Mouse (Mus musculus) kidney, embryonic 14.5 days (tissue): ENCODE data around the gene Fut8. TPM values are rescaled to one million over a fixed set of nuclear protein-coding genes. Genes with fewer than 3 reads are reported as not detected.
"Not testable (repeated sequence)": the region's sequence is repeated elsewhere in the genome, so short reads cannot be mapped to it uniquely, and the experiment has no call there.

ENCODE experiments used
- ATAC-seq: fragments of 200-750 bp; cut with Nextera tagmentation; 2 replicates; pipeline ENCODE4 v1.8.0; 2017; ENCODE audit warnings: moderate number of reproducible peaks, mild to moderate bottlenecking, moderate TSS enrichment, moderate library complexity; ENCODE audit not compliant: low FRiP score, low TSS enrichment
- H3K27ac ChIP-seq: fragments of 300-500 bp; sonication (generic); 2 replicates; pipeline ENCODE4 v1.5.1; 2014; ENCODE audit warnings: low read depth, mild to moderate bottlenecking, low read length, moderate library complexity, mixed read lengths
- H3K27me3 ChIP-seq: fragments of 300-500 bp; sonication (generic); 2 replicates; pipeline ENCODE4 v1.6.1; 2014; ENCODE audit warnings: mild to moderate bottlenecking, low read length; ENCODE audit not compliant: control insufficient read depth, insufficient read depth
- H3K36me3 ChIP-seq: fragments of 300-500 bp; sonication (generic); 2 replicates; pipeline ENCODE4 v1.6.1; 2014; ENCODE audit warnings: low read length, mixed read lengths; ENCODE audit not compliant: control insufficient read depth, insufficient read depth
- H3K4me1 ChIP-seq: fragments of 300-500 bp; sonication (generic); 2 replicates; pipeline ENCODE4 v1.6.1; 2014; ENCODE audit warnings: low read length, mixed read lengths; ENCODE audit not compliant: control insufficient read depth, insufficient read depth
- H3K4me2 ChIP-seq: fragments of 300-500 bp; sonication (generic); replicated peaks from 2 replicates; pipeline ENCODE4 v1.6.1; 2014; ENCODE audit warnings: low read depth, mild to moderate bottlenecking, low read length
- H3K4me3 ChIP-seq: fragments of 300-500 bp; sonication (generic); 2 replicates; pipeline ENCODE4 v1.5.1; 2014; ENCODE audit warnings: mild to moderate bottlenecking, low read length
- H3K9ac ChIP-seq: fragments of 300-500 bp; sonication (generic); 2 replicates; pipeline ENCODE4 v1.6.1; 2014; ENCODE audit warnings: low read depth, mild to moderate bottlenecking, low read length, moderate library complexity
- H3K9me3 ChIP-seq: fragments of 300-500 bp; sonication (generic); 2 replicates; pipeline ENCODE4 v1.6.1; 2016; ENCODE audit warnings: low read length; ENCODE audit not compliant: control insufficient read depth
- WGBS: fragments of 180-500 bp; shearing (Covaris S2); extraction: QIAGEN DNeasy Blood & Tissue Kit; methylation state at CpG from one replicate; pipeline ENCODE4 v1.1.7; 2014; 5-methylcytosine and 5-hydroxymethylcytosine counted together
- polyA plus RNA-seq: library from polyadenylated mRNA; unstranded; fragments of >200 nt; fragmentation: Nextera tagmentation; extraction: Ambion mirVana; gene quantifications from 2 replicates; pipeline ENCODE4 v1.2.1, GENCODE M21; 2014

Fut8 gene
- polyA plus RNA-seq, 1 experiment from 2014 or later: 25.7 TPM

- H3K4me2 ChIP-seq, H3K9ac ChIP-seq, H3K27me3 ChIP-seq, H3K27ac ChIP-seq, H3K4me1 ChIP-seq, ATAC-seq, H3K9me3 ChIP-seq, H3K36me3 ChIP-seq, H3K4me3 ChIP-seq: not testable (repeated sequence)
- WGBS: 74% methylated on average over 2 of the region's 2 CpGs
Measured at GRCm38 (mm10) chr12:77291864-77292263, 53.9 kb downstream of the Fut8 start.

DNA sequence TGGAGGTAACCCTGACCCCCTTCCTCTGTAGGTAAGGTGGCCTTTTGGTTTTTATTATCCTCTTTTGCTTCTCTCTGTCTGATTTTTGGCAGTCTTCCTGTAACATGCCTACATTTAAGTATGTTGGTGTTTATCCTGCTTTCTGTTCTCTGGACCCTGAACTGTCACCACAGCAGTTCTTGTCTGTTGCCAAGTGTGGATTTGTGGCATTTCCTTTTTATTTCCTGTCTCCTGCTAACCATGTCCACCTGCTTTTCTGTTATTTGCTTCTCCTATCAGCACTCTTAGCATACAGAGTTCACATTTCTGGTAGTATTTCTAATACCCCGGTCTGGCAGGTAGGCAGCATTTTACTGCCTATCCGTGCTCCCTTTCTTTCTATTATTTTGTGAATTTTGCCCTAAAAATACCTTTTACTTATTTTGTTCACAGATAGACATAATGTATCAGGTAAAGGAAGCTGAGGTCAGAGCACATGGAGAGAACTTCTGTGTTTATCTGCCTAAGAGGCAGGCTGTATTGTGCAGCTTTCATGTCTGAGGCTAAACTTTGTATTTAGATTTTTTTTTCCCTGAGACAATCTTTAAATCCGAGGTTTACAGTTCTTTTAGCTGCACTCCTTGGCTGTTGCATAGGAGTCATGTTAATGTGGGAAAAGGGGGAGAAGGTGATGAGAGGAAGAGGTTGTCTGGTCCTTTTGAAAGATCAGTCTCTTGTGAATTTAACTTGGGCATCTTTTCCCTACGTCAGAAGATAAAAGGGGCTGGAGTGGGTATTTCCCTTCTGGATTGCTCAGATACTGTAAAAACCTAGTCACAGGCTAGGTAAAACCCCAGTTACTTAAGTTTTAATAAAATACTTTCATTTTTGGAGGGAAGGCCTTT, 54.7 kb downstream of the Fut8 start:
- 68% methylated on average over 4 of the region's 4 CpGs for WGBS
- Histone ChIP-seq H3K27ac (no peak overlapping the region), H3K4me3 (no peak overlapping the region), H3K36me3 (no peaks in the 10 kb centered on the region), H3K9me3 (no peaks in the 10 kb centered on the region), H3K27me3 (no peaks in the 10 kb centered on the region), H3K4me2 (no peak overlapping the region), H3K9ac (no peak overlapping the region), H3K4me1 (no peaks in the 10 kb centered on the region)
- no peak for ATAC-seq

DNA sequence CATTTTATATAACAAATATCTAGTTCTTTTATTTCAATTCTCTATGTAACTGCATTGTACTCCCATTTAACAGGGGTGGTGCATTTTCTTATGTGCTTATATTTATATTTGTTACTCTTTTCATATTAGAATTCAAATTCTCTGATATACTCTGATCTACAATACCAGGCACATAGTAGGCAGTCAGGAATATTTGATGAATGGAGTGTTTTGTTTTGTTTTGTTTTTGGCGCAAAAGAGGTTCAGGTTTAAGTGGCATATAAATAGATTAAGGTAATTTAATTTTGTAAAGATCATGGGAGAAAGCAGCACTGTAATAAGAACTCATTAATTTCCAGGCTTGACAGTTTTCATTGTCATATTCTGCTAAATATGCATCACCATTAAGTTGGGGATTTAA, 58.2 kb downstream of the Fut8 start:
- Histone ChIP-seq H3K36me3 (no peaks in the 10 kb centered on the region), H3K4me1 (no peaks in the 10 kb centered on the region), H3K9ac (no peak overlapping the region), H3K27ac (no peak overlapping the region), H3K4me3 (no peak overlapping the region), H3K4me2 (no peak overlapping the region), H3K9me3 (no peaks in the 10 kb centered on the region), H3K27me3 (no peaks in the 10 kb centered on the region)
- WGBS: 90% methylated on average over 1 of the region's 1 CpGs
- no peak for ATAC-seq

GRCm38 (mm10) chr12:77297114-77297513, 59.2 kb downstream of the Fut8 start:
- H3K36me3 ChIP-seq: no peaks in the 10 kb centered on the region
- 64% methylated on average over 4 of the region's 4 CpGs for WGBS
- no peak for ATAC-seq
- no peak overlapping the region for H3K9ac ChIP-seq
- H3K27me3 ChIP-seq: no peaks in the 10 kb centered on the region
- H3K9me3 ChIP-seq: no peaks in the 10 kb centered on the region
- no peak overlapping the region for H3K27ac ChIP-seq
- no peak overlapping the region for H3K4me2 ChIP-seq
- H3K4me3 ChIP-seq: no peak overlapping the region
- no peaks in the 10 kb centered on the region for H3K4me1 ChIP-seq

DNA sequence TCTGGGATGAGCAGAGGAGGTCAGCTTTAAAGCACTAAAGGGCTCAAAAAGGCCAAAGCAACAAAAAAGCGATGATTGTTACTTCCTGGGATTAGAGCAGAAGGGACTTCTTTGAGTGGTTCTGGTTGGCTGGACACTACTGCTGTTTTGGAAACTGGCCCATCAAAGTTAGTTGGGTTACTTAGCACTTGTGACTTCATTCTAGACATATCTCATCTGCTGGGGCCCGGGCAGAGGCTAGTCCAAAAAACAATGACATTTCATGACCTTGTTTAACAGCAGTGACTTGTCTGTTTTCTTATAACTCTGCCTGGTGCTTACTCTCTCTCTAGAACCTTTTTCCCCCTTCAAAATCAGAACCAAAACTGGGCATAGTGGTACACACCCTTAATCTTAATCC, 59.9 kb downstream of the Fut8 start:
- Histone ChIP-seq H3K4me1 (no peaks in the 10 kb centered on the region), H3K4me2 (no peak overlapping the region), H3K9ac (no peak overlapping the region), H3K36me3 (no peaks in the 10 kb centered on the region), H3K4me3 (no peak overlapping the region), H3K27ac (no peak overlapping the region), H3K27me3 (no peaks in the 10 kb centered on the region), H3K9me3 (no peaks in the 10 kb centered on the region)
- ATAC-seq: no peak
- WGBS: 57% methylated on average over 2 of the region's 2 CpGs

GRCm38 (mm10) chr12:77302011-77302410, 64.1 kb downstream of the Fut8 start:
- H3K9ac ChIP-seq: no peak overlapping the region
- H3K4me3 ChIP-seq: no peak overlapping the region
- H3K9me3 ChIP-seq: no peaks in the 10 kb centered on the region
- H3K36me3 ChIP-seq: no peaks in the 10 kb centered on the region
- no peaks in the 10 kb centered on the region for H3K4me1 ChIP-seq
- no peak overlapping the region for H3K4me2 ChIP-seq
- ATAC-seq: no peak
- H3K27me3 ChIP-seq: no peaks in the 10 kb centered on the region
- 100% methylated on average over 1 of the region's 1 CpGs for WGBS
- H3K27ac ChIP-seq: no peak overlapping the region

- no peak for ATAC-seq
- no peaks in the 10 kb centered on the region for H3K4me1 ChIP-seq
- no peaks in the 10 kb centered on the region for H3K9me3 ChIP-seq
- no peaks in the 10 kb centered on the region for H3K36me3 ChIP-seq
- no peaks in the 10 kb centered on the region for H3K27me3 ChIP-seq
- no peak overlapping the region for H3K27ac ChIP-seq
- H3K4me2 ChIP-seq: no peak overlapping the region
- no peak overlapping the region for H3K9ac ChIP-seq
- no peak overlapping the region for H3K4me3 ChIP-seq
Measured at GRCm38 (mm10) chr12:77303367-77303766, 65.4 kb downstream of the Fut8 start.

- Histone ChIP-seq H3K27ac (no peak overlapping the region), H3K36me3 (no peaks in the 10 kb centered on the region), H3K4me3 (no peak overlapping the region), H3K4me2 (no peak overlapping the region), H3K27me3 (no peaks in the 10 kb centered on the region), H3K9ac (no peak overlapping the region), H3K4me1 (no peaks in the 10 kb centered on the region), H3K9me3 (no peaks in the 10 kb centered on the region)
- 84% methylated on average over 3 of the region's 3 CpGs for WGBS
- ATAC-seq: no peak
Measured at GRCm38 (mm10) chr12:77305502-77305901, 67.6 kb downstream of the Fut8 start.

DNA sequence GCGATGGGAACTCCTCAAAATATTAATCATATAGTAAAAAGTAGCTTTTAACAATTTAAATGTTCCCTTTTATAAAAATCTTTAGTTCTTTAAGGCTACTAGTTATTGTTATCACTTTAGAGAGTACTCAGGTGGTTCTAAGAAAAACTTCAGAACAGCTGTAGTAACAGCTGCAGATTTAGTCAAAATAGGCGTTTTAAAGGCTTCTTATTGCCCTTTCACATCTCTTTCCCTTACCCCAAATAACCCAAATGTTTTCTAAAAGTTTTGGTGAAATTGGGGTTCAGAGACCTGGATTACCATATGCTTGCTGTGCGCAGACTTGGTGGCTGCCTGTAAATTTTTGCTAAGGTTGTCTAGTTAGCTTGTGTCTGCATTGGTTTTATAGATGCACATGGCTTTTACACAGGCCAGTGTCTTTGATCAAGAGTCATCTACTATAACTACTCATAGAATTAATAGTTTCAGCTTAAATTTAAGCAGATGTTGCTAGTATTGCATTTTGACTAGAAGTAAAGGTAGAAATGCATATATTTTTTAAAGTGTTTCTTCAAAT, 68.9 kb downstream of the Fut8 start:
- H3K9me3 ChIP-seq: no peaks in the 10 kb centered on the region
- H3K36me3 ChIP-seq: no peaks in the 10 kb centered on the region
- ATAC-seq: no peak
- no peak overlapping the region for H3K9ac ChIP-seq
- WGBS: 81% methylated on average over 3 of the region's 3 CpGs
- H3K27me3 ChIP-seq: no peaks in the 10 kb centered on the region
- no peak overlapping the region for H3K4me3 ChIP-seq
- H3K27ac ChIP-seq: no peak overlapping the region
- H3K4me2 ChIP-seq: no peak overlapping the region
- H3K4me1 ChIP-seq: no peaks in the 10 kb centered on the region
